In the genomic region with DNA sequence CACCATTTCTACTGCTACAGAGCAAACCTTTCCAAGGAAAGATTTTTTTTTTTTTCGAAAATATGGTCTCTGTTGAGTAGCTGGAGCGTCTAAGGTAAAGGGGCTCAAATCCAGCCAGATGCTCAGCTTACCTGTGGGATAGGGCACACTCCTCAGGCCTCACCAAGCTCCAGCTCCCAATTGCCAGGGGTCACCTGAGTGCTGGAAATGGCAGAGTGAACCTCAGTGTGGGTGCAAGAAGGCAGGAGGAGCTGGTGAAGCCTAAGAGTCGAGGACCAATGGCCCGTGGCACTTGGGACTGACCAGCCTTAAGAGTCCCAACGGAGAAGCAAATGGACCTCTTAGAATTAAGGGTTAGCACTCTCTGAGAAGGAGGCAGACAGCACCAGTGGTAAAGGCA, we compare ENCODE assay signal across 12 mouse cellular contexts. TPM values are rescaled to one million over a fixed set of nuclear protein-coding genes. Genes with fewer than 3 reads are reported as not detected.
DNase-seq lines count a peak whose midpoint lies in the region; ATAC-seq lines count a peak whose summit lies in the region.
"Had no signal": no experiment of that assay in that cellular context is flagged by ENCODE, and none has a peak within 500 bp of the region (broad histone marks: within the 10 kb centered on the region; RNA-seq: fewer than 3 reads in every experiment).

No protein-coding gene starts in this region.

- H3K36me3 ChIP-seq in kidney, embryonic 14.5 days (ENCODE audit: control insufficient read depth, insufficient read depth, low read length), result peaks cover 30% of the 10 kb centered on the region
- H3K36me3 ChIP-seq in embryonic facial prominence, embryonic 13.5 days, result peaks cover 37% of the 10 kb centered on the region
- peaks cover 6% of the 10 kb centered on the region; the same call in 1 of the 2 replicates for H3K36me3 ChIP-seq in intestine, embryonic 16.5 days (ENCODE audit: control insufficient read depth, insufficient read depth, low read length)
- H3K36me3 ChIP-seq in stomach, embryonic 15.5 days, result peaks cover 17% of the 10 kb centered on the region

- H3K4me2 ChIP-seq in kidney, embryonic 14.5 days (replicated peaks; ENCODE audit: low read depth, low read length), result no peak overlapping the region
- no peak overlapping the region for H3K4me2 ChIP-seq in embryonic facial prominence, embryonic 13.5 days
- no peak overlapping the region for H3K4me2 ChIP-seq in intestine, embryonic 16.5 days (ENCODE audit: low read depth, low read length)
- H3K4me2 ChIP-seq in stomach, embryonic 15.5 days, result no peak overlapping the region
- H3K4me2 ChIP-seq: hindbrain, embryonic 14.5 days; liver, embryonic 11.5 days; lung, embryonic 14.5 days; midbrain, embryonic 15.5 days had no signal

- peak; percentile 47; the same call in 1 of the 2 replicates for ATAC-seq in kidney, embryonic 14.5 days (ENCODE audit: low FRiP score, low TSS enrichment)
- ATAC-seq in embryonic facial prominence, embryonic 13.5 days (ENCODE audit: insufficient number of reproducible peaks, insufficient read depth, low FRiP score, low TSS enrichment, low read depth), result no peak
- ATAC-seq in intestine, embryonic 16.5 days, result no peak
- ATAC-seq in stomach, embryonic 15.5 days (ENCODE audit: insufficient read depth, low FRiP score, low read depth), result no peak
- ATAC-seq: midbrain, embryonic 15.5 days had no signal

- 87% methylated on average over 5 of the region's 5 CpGs for WGBS in kidney, embryonic 14.5 days
- 76% methylated on average over 5 of the region's 5 CpGs for WGBS in embryonic facial prominence, embryonic 13.5 days
- WGBS in intestine, embryonic 16.5 days, result 88% methylated on average over 5 of the region's 5 CpGs
- WGBS in stomach, embryonic 15.5 days, result 86% methylated on average over 5 of the region's 5 CpGs

- no peak for DNase-seq in kidney, adult 11 months
- no peak for DNase-seq in T-cell, adult 2 months (ENCODE audit: low spot score)
- no peak for DNase-seq in urinary bladder, adult 18-20 months (ENCODE audit: low spot score in 2 of 2)

- no peak overlapping the region for H3K9ac ChIP-seq in kidney, embryonic 14.5 days (ENCODE audit: low read depth, low read length)
- no peak overlapping the region for H3K9ac ChIP-seq in embryonic facial prominence, embryonic 13.5 days
- no peak overlapping the region for H3K9ac ChIP-seq in intestine, embryonic 16.5 days (ENCODE audit: low read depth, low read length)
- H3K9ac ChIP-seq in stomach, embryonic 15.5 days, result no peak overlapping the region
- H3K9ac ChIP-seq: hindbrain, embryonic 14.5 days; lung, embryonic 14.5 days; midbrain, embryonic 15.5 days had no signal

- no peak overlapping the region for H3K27ac ChIP-seq in kidney, embryonic 14.5 days (ENCODE audit: low read depth, low read length)
- H3K27ac ChIP-seq in embryonic facial prominence, embryonic 13.5 days, result peak overlapping the region; percentile 81; the same call in 1 of the 2 replicates
- peak overlapping the region; percentile 66 for H3K27ac ChIP-seq in intestine, embryonic 16.5 days (ENCODE audit: low read length)
- peak overlapping the region; percentile 59 for H3K27ac ChIP-seq in stomach, embryonic 15.5 days
- H3K27ac ChIP-seq: hindbrain, embryonic 14.5 days; macrophage; midbrain, embryonic 15.5 days had no signal

- no peaks in the 10 kb centered on the region for H3K27me3 ChIP-seq in kidney, embryonic 14.5 days (ENCODE audit: control insufficient read depth, insufficient read depth, low read length)
- no peaks in the 10 kb centered on the region for H3K27me3 ChIP-seq in embryonic facial prominence, embryonic 13.5 days
- H3K27me3 ChIP-seq in intestine, embryonic 16.5 days (replicated peaks; ENCODE audit: control insufficient read depth, insufficient read depth, low read length), result no peaks in the 10 kb centered on the region
- no peaks in the 10 kb centered on the region for H3K27me3 ChIP-seq in stomach, embryonic 15.5 days (replicated peaks)
- H3K27me3 ChIP-seq: midbrain, embryonic 15.5 days had no signal

- H3K4me1 ChIP-seq in kidney, embryonic 14.5 days (ENCODE audit: control insufficient read depth, insufficient read depth, low read length), result no peaks in the 10 kb centered on the region
- H3K4me1 ChIP-seq in embryonic facial prominence, embryonic 13.5 days, result peaks cover 21% of the 10 kb centered on the region
- H3K4me1 ChIP-seq in intestine, embryonic 16.5 days (ENCODE audit: control insufficient read depth, insufficient read depth, low read length), result no peaks in the 10 kb centered on the region
- H3K4me1 ChIP-seq in stomach, embryonic 15.5 days, result no peaks in the 10 kb centered on the region
- H3K4me1 ChIP-seq: midbrain, embryonic 15.5 days had no signal

- H3K4me3 ChIP-seq in kidney, embryonic 14.5 days (ENCODE audit: low read length), result no peak overlapping the region
- no peak overlapping the region for H3K4me3 ChIP-seq in embryonic facial prominence, embryonic 13.5 days
- H3K4me3 ChIP-seq in intestine, embryonic 16.5 days (ENCODE audit: low read length), result no peak overlapping the region
- H3K4me3 ChIP-seq in stomach, embryonic 15.5 days (replicated peaks), result no peak overlapping the region
- H3K4me3 ChIP-seq: midbrain, embryonic 15.5 days had no signal

- no peaks in the 10 kb centered on the region for H3K9me3 ChIP-seq in kidney, embryonic 14.5 days (ENCODE audit: control insufficient read depth, low read length)
- H3K9me3 ChIP-seq in embryonic facial prominence, embryonic 13.5 days, result no peaks in the 10 kb centered on the region
- no peaks in the 10 kb centered on the region for H3K9me3 ChIP-seq in intestine, embryonic 16.5 days (ENCODE audit: control insufficient read depth, low read length)
- H3K9me3 ChIP-seq in stomach, embryonic 15.5 days, result no peaks in the 10 kb centered on the region
- H3K9me3 ChIP-seq: midbrain, embryonic 15.5 days had no signal

RNA-seq across cellular contexts. Expression of a gene that starts 30.3 kb away (rescaled TPM):
- 23.3 and 39.3 TPM in 2 replicates for polyA plus RNA-seq in kidney, embryonic 14.5 days (2014; fragmentation: Nextera tagmentation; extraction: Ambion mirVana)
- 40.3 and 41.3 TPM in 2 replicates for polyA plus RNA-seq in embryonic facial prominence, embryonic 13.5 days (2015; fragmentation: Nextera tagmentation; extraction: Ambion mirVana)
- 31.3 and 32.1 TPM in 2 replicates for polyA plus RNA-seq in intestine, embryonic 16.5 days (2015; fragmentation: Nextera tagmentation; extraction: Ambion mirVana)
- 29.0 and 35.0 TPM in 2 replicates for polyA plus RNA-seq in stomach, embryonic 15.5 days (2015; fragmentation: Nextera tagmentation; extraction: Ambion mirVana)

RNA-seq across cellular contexts. Expression of a gene that starts 55.6 kb away (rescaled TPM):
- 0.30 and 0.73 TPM in 2 replicates for polyA plus RNA-seq in kidney, embryonic 14.5 days (2014; fragmentation: Nextera tagmentation; extraction: Ambion mirVana)
- 3.4 and 4.3 TPM in 2 replicates for polyA plus RNA-seq in embryonic facial prominence, embryonic 13.5 days (2015; fragmentation: Nextera tagmentation; extraction: Ambion mirVana)
- polyA plus RNA-seq in intestine, embryonic 16.5 days (2015; fragmentation: Nextera tagmentation; extraction: Ambion mirVana), result 26.1 and 28.0 TPM in 2 replicates
- polyA plus RNA-seq in stomach, embryonic 15.5 days (2015; fragmentation: Nextera tagmentation; extraction: Ambion mirVana), result 24.8 and 29.1 TPM in 2 replicates
- polyA plus RNA-seq: macrophage had no signal

RNA-seq across cellular contexts. Expression of a gene that starts 59.6 kb away (rescaled TPM):
- 79.0 and 95.4 TPM in 2 replicates for polyA plus RNA-seq in kidney, embryonic 14.5 days (2014; fragmentation: Nextera tagmentation; extraction: Ambion mirVana)
- polyA plus RNA-seq in embryonic facial prominence, embryonic 13.5 days (2015; fragmentation: Nextera tagmentation; extraction: Ambion mirVana), result 76.9 and 81.4 TPM in 2 replicates
- 92.4 and 100 TPM in 2 replicates for polyA plus RNA-seq in intestine, embryonic 16.5 days (2015; fragmentation: Nextera tagmentation; extraction: Ambion mirVana)
- 78.1 and 81.5 TPM in 2 replicates for polyA plus RNA-seq in stomach, embryonic 15.5 days (2015; fragmentation: Nextera tagmentation; extraction: Ambion mirVana)
